Mouse (Mus musculus) liver, embryonic 11.5 days (tissue): ENCODE data around the gene Psma5. TPM values are rescaled to one million over a fixed set of nuclear protein-coding genes. Genes with fewer than 3 reads are reported as not detected.
A peak's percentile ranks its signal among the peaks of the same experiment; 100 is the strongest.
"Not testable (repeated sequence)": the region's sequence is repeated elsewhere in the genome, so short reads cannot be mapped to it uniquely, and the experiment has no call there.

ENCODE experiments used
- ATAC-seq: fragments of 200-750 bp; cut with Nextera tagmentation; replicated peaks from 2 replicates; pipeline ENCODE4 v1.8.0; 2017; ENCODE audit warnings: moderate number of reproducible peaks, mild to moderate bottlenecking, moderate TSS enrichment, moderate library complexity; ENCODE audit not compliant: low FRiP score
- DNase-seq: peaks from one replicate; pipeline ENCODE4 v3.0.0-alpha.2; 2017; ENCODE audit warnings: low spot score
- H3K27ac ChIP-seq: fragments of 300-500 bp; sonication (generic); 2 replicates; pipeline ENCODE4 v1.5.1; 2014; ENCODE audit warnings: mild to moderate bottlenecking, low read depth, low read length, control low read depth
- H3K27me3 ChIP-seq: fragments of 300-500 bp; sonication (generic); replicated peaks from 2 replicates; pipeline ENCODE4 v1.6.1; 2014; ENCODE audit warnings: low read length, mixed read lengths; ENCODE audit not compliant: control insufficient read depth, insufficient read depth
- H3K36me3 ChIP-seq: fragments of 300-500 bp; sonication (generic); 2 replicates; pipeline ENCODE4 v1.6.1; 2014; ENCODE audit warnings: mild to moderate bottlenecking, low read length, moderate library complexity, mixed read lengths; ENCODE audit not compliant: control insufficient read depth, insufficient read depth
- H3K4me1 ChIP-seq: fragments of 300-500 bp; sonication (generic); replicated peaks from 2 replicates; pipeline ENCODE4 v1.6.1; 2014; ENCODE audit warnings: low read length, mixed read lengths; ENCODE audit not compliant: control insufficient read depth, insufficient read depth
- H3K4me2 ChIP-seq: fragments of 300-500 bp; sonication (generic); 2 replicates; pipeline ENCODE4 v1.6.1; 2014; ENCODE audit warnings: mild to moderate bottlenecking, control low read depth, moderate library complexity
- H3K4me3 ChIP-seq: fragments of 300-500 bp; sonication (generic); 2 replicates; pipeline ENCODE4 v1.5.1; 2014; ENCODE audit warnings: low read depth, low read length, control low read depth
- H3K9ac ChIP-seq: fragments of 300-500 bp; sonication (generic); 2 replicates; pipeline ENCODE4 v1.6.1; 2014; ENCODE audit warnings: low read depth, low read length, control low read depth
- H3K9me3 ChIP-seq: fragments of 300-500 bp; sonication (generic); 2 replicates; pipeline ENCODE4 v1.6.1; 2016; ENCODE audit warnings: low read length, inconsistent platforms, mixed read lengths; ENCODE audit not compliant: control insufficient read depth
- WGBS: fragments of 180-500 bp; shearing (Covaris S2); extraction: QIAGEN DNeasy Blood & Tissue Kit; methylation state at CpG from one replicate; pipeline ENCODE4 v1.1.7; 2014; 5-methylcytosine and 5-hydroxymethylcytosine counted together
- polyA plus RNA-seq: library from polyadenylated mRNA; unstranded; fragments of >200 nt; fragmentation: Nextera tagmentation; extraction: Ambion mirVana; gene quantifications from 2 replicates; pipeline ENCODE4 v1.2.1, GENCODE M21; 2014

The Psma5 gene
- polyA plus RNA-seq, 1 experiment from 2014 or later = 335 TPM

DNA sequence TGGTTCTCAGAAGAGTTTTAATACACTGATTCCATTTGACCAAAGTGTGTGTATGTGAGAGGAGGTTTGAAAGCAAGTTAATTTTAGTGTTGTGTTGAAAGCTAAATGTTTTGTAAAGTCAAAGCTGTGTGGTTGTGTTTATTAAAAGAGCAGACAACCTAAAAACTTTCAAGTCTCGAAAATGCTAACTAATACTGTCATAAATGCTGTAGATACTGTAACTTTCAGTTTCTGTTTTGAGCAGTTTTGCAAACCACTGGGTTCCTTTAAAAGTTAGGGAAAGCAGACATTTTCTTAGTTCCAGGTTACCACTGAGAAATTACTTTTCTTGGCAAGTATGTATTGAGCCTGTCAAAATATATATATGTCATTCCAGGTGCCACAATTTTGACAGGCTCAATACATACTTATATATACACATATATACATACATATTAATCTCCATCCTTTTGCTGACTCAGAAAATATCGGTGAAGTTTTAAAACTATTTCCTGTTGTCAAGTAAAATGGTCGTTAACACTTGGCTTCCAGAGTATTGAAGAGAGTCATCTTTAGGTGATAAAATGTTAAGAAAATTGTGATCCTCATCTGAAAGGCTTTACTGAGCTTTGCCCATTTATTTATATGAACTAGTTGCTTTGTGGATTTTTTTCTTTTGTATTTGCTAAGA, 1.2 kb downstream of the Psma5 start:
- Histone ChIP-seq H3K4me3 (peak overlapping the region; percentile 97), H3K27me3 (no peaks in the 10 kb centered on the region), H3K27ac (no peak overlapping the region), H3K4me2 (peak overlapping the region; percentile 82), H3K36me3 (peaks cover 6% of the 10 kb centered on the region), H3K9me3 (no peaks in the 10 kb centered on the region), H3K4me1 (peaks cover 12% of the 10 kb centered on the region), H3K9ac (peak overlapping the region; percentile 85)
- no peak for ATAC-seq
- DNase-seq = no peak
- WGBS = 47% methylated on average over 3 of the region's 3 CpGs

DNA sequence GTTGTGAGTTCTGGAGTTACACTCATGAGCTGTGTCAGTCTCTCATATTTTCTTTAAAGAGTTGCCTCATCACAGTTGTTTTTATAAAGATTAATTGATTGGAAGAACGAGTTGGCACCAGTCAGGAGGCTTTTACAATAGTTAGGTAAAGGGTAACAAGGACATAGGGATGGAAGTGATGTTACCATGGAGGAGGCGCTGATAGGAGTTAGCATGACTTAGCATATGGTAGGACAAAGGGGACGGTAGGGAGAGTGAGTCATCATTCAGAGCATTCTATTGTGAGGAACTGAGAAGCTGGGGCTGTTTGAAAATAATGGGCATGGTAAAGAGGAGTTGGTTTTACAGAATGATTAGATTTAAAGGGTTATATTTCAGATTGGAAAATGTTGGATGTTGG, 2.6 kb downstream of the Psma5 start:
- WGBS = 47% methylated on average over 3 of the region's 3 CpGs
- H3K36me3 ChIP-seq = peaks cover 8% of the 10 kb centered on the region
- ATAC-seq = no peak
- H3K9ac ChIP-seq = no peak overlapping the region
- DNase-seq = no peak
- peak overlapping the region; percentile 29; the same call in 1 of the 2 replicates for H3K4me3 ChIP-seq
- no peaks in the 10 kb centered on the region for H3K9me3 ChIP-seq
- no peaks in the 10 kb centered on the region for H3K27me3 ChIP-seq
- H3K4me2 ChIP-seq = peak overlapping the region; percentile 82
- no peak overlapping the region for H3K27ac ChIP-seq
- peaks cover 12% of the 10 kb centered on the region for H3K4me1 ChIP-seq

GRCm38 (mm10) chr3:108279495-108279894, 22.8 kb downstream of the Psma5 start:
- not testable (repeated sequence) for ATAC-seq, H3K4me2 ChIP-seq, H3K27ac ChIP-seq, H3K9ac ChIP-seq, H3K9me3 ChIP-seq, DNase-seq, H3K27me3 ChIP-seq, H3K4me1 ChIP-seq, H3K4me3 ChIP-seq
- peaks cover 16% of the 10 kb centered on the region; the same call in 1 of the 2 replicates for H3K36me3 ChIP-seq
- 85% methylated on average over 5 of the region's 5 CpGs for WGBS

DNA sequence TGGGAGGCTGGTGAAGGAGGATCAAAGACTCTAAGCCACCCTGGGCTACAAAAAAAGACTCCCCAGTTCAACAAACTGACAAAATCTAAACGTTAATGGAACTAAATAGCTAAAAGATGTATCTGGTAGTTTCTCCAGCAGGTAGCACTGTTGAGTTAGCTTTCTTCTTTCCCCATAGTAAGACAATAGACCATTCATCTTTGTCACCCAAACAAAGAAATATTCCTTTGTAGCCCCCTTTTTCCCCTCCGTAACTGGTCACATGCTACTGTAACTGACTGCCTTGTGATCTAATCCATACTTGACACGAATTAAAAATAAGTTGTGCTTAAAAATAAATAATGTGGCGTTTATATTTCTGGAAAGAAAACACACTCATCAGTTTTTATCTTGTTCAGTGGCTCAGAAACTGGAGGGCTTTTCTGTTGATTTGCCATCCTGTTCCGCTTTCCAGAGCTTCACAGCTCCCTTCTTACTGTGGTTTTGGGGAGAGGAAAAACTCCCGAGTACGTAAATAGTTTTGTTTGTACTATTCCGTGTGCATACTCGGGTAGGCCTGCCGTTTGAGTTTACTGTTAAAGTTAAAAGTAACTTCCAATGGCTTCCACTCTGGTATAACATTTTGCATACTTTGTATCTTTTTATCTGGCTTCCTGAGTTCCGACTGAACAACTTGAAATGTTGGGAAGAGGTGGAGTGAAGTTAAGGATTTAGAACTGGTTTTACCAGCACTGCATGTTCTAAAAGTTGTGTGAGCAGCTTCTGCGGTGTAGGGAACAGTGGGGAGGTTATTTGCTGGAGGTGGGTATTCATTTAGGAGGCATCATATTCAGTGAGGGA, 25.9 kb downstream of the Psma5 start:
- Histone ChIP-seq H3K27ac (peak overlapping the region; percentile 45; the same call in 1 of the 2 replicates), H3K27me3 (no peaks in the 10 kb centered on the region), H3K9me3 (no peaks in the 10 kb centered on the region), H3K4me2 (peak overlapping the region; percentile 97), H3K4me3 (peak overlapping the region; percentile 86; the same call in 1 of the 2 replicates), H3K36me3 (peaks cover 5% of the 10 kb centered on the region; the same call in 1 of the 2 replicates), H3K9ac (no peak overlapping the region; the same call in 1 of the 2 replicates), H3K4me1 (peaks cover 12% of the 10 kb centered on the region)
- DNase-seq (no peak), ATAC-seq (no peak)
- WGBS = 22% methylated on average over 12 of the region's 12 CpGs

DNA sequence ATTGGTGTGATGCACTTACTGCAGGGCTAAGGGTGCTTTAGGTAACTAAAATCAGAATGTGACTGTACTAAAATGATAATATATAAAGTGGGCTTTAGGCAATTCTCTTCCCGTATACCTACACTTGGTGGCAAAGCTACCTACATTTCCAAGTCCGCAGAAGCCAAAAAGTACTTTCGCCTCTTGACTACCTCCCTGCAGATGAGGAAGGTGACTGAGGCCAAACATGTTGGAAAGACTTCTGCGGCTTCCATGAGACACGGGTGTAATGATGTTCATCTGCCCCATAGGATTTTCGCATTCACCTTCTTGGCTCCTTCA, 26.5 kb downstream of the Psma5 start:
- Histone ChIP-seq H3K9ac (peak overlapping the region; percentile 72), H3K9me3 (no peaks in the 10 kb centered on the region), H3K36me3 (peaks cover 3% of the 10 kb centered on the region; the same call in 1 of the 2 replicates), H3K4me3 (peak overlapping the region; percentile 86), H3K4me2 (peak overlapping the region; percentile 97), H3K4me1 (peaks cover 17% of the 10 kb centered on the region), H3K27me3 (no peaks in the 10 kb centered on the region), H3K27ac (peak overlapping the region; percentile 45; the same call in 1 of the 2 replicates)
- 17% methylated on average over 6 of the region's 6 CpGs for WGBS
- ATAC-seq (no peak), DNase-seq (no peak)

GRCm38 (mm10) chr3:108283781-108284601, 27.3 kb downstream of the Psma5 start, which contains the start of gene Sort1:
Gene Sort1 (plus strand): TSS chr3:108284082.
- peak within 1 kb of the TSS; percentile 74 for H3K9ac ChIP-seq
- peak within 1 kb of the TSS; percentile 45; the same call in 1 of the 2 replicates for H3K27ac ChIP-seq
- peaks cover 2% of the 10 kb centered on the region; the same call in 1 of the 2 replicates for H3K36me3 ChIP-seq
- peak within 1 kb of the TSS; percentile 97 for H3K4me2 ChIP-seq
- H3K9me3 ChIP-seq = no peaks in the 10 kb centered on the region
- H3K4me3 ChIP-seq = peak within 1 kb of the TSS; percentile 86
- ATAC-seq (peak; percentile 96), DNase-seq (peak; percentile 88)
- peaks cover 24% of the 10 kb centered on the region for H3K4me1 ChIP-seq
- H3K27me3 ChIP-seq = no peaks in the 10 kb centered on the region
- WGBS = under 1% methylated on average over 107 of the region's 109 CpGs

GRCm38 (mm10) chr3:108285078-108285711, 28.5 kb downstream of the Psma5 start:
- Histone ChIP-seq H3K27me3 (no peaks in the 10 kb centered on the region), H3K9ac (no peak overlapping the region), H3K4me2 (peak overlapping the region; percentile 97), H3K36me3 (no peaks in the 10 kb centered on the region), H3K27ac (no peak overlapping the region), H3K4me3 (peak overlapping the region; percentile 86), H3K4me1 (peaks cover 25% of the 10 kb centered on the region), H3K9me3 (no peaks in the 10 kb centered on the region)
- 66% methylated on average over 4 of the region's 4 CpGs for WGBS
- ATAC-seq (no peak), DNase-seq (no peak)
